Mouse (Mus musculus) left cerebral cortex, adult 8-10 months (tissue): ENCODE measurements at regions not wholly inside any gene's neighbourhood (a gene's known extent, or its start where the extent isn't known, plus 50 kb on each side); places are given as distances from the start of the nearest gene placed in this dataset.
A peak's percentile ranks its signal among the peaks of the same experiment; 100 is the strongest.

Experiments used
- DNase-seq, 2 experiments: peaks; one replicate each; pipeline ENCODE4 v3.0.0; 2022; ENCODE audit warnings: low spot score in 2 of 2

GRCm38 (mm10) chr16:27507212-27507611 lies 118.5 kb downstream of the Ccdc50 start:
- DNase-seq: no peak

- peak; percentile 64 to 84 for DNase-seq
These were observed 135.0 kb downstream of the Ccdc50 start for GRCm38 (mm10) chr16:27523527-27524121.

GRCm38 (mm10) chr16:27526669-27527068 lies 138.0 kb downstream of the Ccdc50 start:
- DNase-seq: no peak

- no peak for DNase-seq
These were observed 142.0 kb downstream of the Ccdc50 start for GRCm38 (mm10) chr16:27530634-27531033.
